Mouse (Mus musculus) forebrain, embryonic 10.5 days (tissue): ENCODE results near the gene Ninl. TPM values are rescaled to one million over a fixed set of nuclear protein-coding genes. Genes with fewer than 3 reads are reported as not detected.
"Not testable (repeated sequence)": the region's sequence is repeated elsewhere in the genome, so short reads cannot be mapped to it uniquely, and the experiment has no call there.

Experiments
- DNase-seq: peaks from one replicate; pipeline ENCODE4 v3.0.0-alpha.2; 2017; ENCODE audit warnings: low spot score; ENCODE audit errors: extremely low spot score
- H3K27ac ChIP-seq: fragments of 300-500 bp; sonication (generic); 2 replicates; pipeline ENCODE4 v1.5.1; 2016; ENCODE audit warnings: mild to moderate bottlenecking
- H3K27me3 ChIP-seq: fragments of 300-500 bp; sonication (generic); 2 replicates; pipeline ENCODE4 v1.6.1; 2016; ENCODE audit warnings: mild to moderate bottlenecking; ENCODE audit not compliant: poor library complexity, severe bottlenecking
- H3K36me3 ChIP-seq: fragments of 300-500 bp; sonication (generic); replicated peaks from 2 replicates; pipeline ENCODE4 v1.6.1; 2016; ENCODE audit warnings: mild to moderate bottlenecking, moderate library complexity
- H3K4me1 ChIP-seq: fragments of 300-500 bp; sonication (generic); 2 replicates; pipeline ENCODE4 v1.6.1; 2016
- H3K4me3 ChIP-seq: fragments of 300-500 bp; sonication (generic); 2 replicates; pipeline ENCODE4 v1.5.1; 2016; ENCODE audit warnings: mild to moderate bottlenecking, moderate library complexity
- H3K9me3 ChIP-seq: fragments of 300-500 bp; sonication (generic); 2 replicates; pipeline ENCODE4 v1.6.1; 2016; ENCODE audit warnings: mild to moderate bottlenecking, moderate library complexity
- WGBS: fragments of 180-500 bp; shearing (Covaris S2); methylation state at CpG from one replicate; pipeline ENCODE4 v1.1.7; 2016; 5-methylcytosine and 5-hydroxymethylcytosine counted together
- polyA plus RNA-seq: library from polyadenylated mRNA; unstranded; fragments of >200 nt; fragmentation: Nextera tagmentation; extraction: Ambion mirVana; gene quantifications from 2 replicates; pipeline ENCODE4 v1.2.1, GENCODE M21; 2016

Ninl gene
- polyA plus RNA-seq, 1 experiment from 2014 or later: 28.5 TPM

GRCm38 (mm10) chr2:150965951-150966350 is 73.2 kb downstream of the Ninl start:
- no peak for DNase-seq
- Histone ChIP-seq H3K36me3 (peaks cover 91% of the 10 kb centered on the region), H3K9me3 (no peaks in the 10 kb centered on the region), H3K4me3 (no peak overlapping the region), H3K27me3 (no peaks in the 10 kb centered on the region), H3K27ac (no peak overlapping the region), H3K4me1 (no peaks in the 10 kb centered on the region)
- WGBS: 94% methylated on average over 10 of the region's 10 CpGs

GRCm38 (mm10) chr2:150964641-150965040 is 74.5 kb downstream of the Ninl start:
- whole genome bisulfite sequencing: 91% methylated on average over 3 of the region's 3 CpGs

GRCm38 (mm10) chr2:150963246-150963645 is 75.9 kb downstream of the Ninl start:
- H3K27ac ChIP-seq: no peak overlapping the region
- no peaks in the 10 kb centered on the region for H3K9me3 ChIP-seq
- 90% methylated on average over 3 of the region's 3 CpGs for WGBS
- H3K27me3 ChIP-seq: no peaks in the 10 kb centered on the region
- H3K36me3 ChIP-seq: peaks cover 90% of the 10 kb centered on the region
- H3K4me1 ChIP-seq: no peaks in the 10 kb centered on the region
- H3K4me3 ChIP-seq: no peak overlapping the region
- no peak for DNase-seq

More at GRCm38 (mm10) chr2:150964641-150965040, 74.5 kb downstream of the Ninl start:
- no peak overlapping the region for H3K4me3 ChIP-seq
- no peak for DNase-seq
- H3K36me3 ChIP-seq: peaks cover 90% of the 10 kb centered on the region
- no peak overlapping the region for H3K27ac ChIP-seq
- H3K9me3 ChIP-seq: no peaks in the 10 kb centered on the region
- no peaks in the 10 kb centered on the region for H3K27me3 ChIP-seq
- no peaks in the 10 kb centered on the region for H3K4me1 ChIP-seq

GRCm38 (mm10) chr2:150959521-150959920 is 79.7 kb downstream of the Ninl start:
- 90% methylated on average over 10 of the region's 10 CpGs for WGBS
- Histone ChIP-seq H3K4me1 (no peaks in the 10 kb centered on the region), H3K36me3 (peaks cover 88% of the 10 kb centered on the region)

GRCm38 (mm10) chr2:150955859-150956258 is 83.3 kb downstream of the Ninl start:
- peaks cover 92% of the 10 kb centered on the region for H3K36me3 ChIP-seq
- no peak for DNase-seq
- H3K4me3 ChIP-seq: no peak overlapping the region
- H3K9me3 ChIP-seq: no peaks in the 10 kb centered on the region
- H3K27me3 ChIP-seq: no peaks in the 10 kb centered on the region
- H3K4me1 ChIP-seq: no peaks in the 10 kb centered on the region
- H3K27ac ChIP-seq: no peak overlapping the region
- WGBS: 96% methylated on average over 1 of the region's 1 CpGs

More at GRCm38 (mm10) chr2:150959521-150959920, 79.7 kb downstream of the Ninl start:
- H3K4me3 ChIP-seq: no peak overlapping the region
- H3K27me3 ChIP-seq: no peaks in the 10 kb centered on the region
- H3K27ac ChIP-seq: no peak overlapping the region
- no peaks in the 10 kb centered on the region for H3K9me3 ChIP-seq
- DNase-seq: no peak

- Histone ChIP-seq H3K36me3 (peaks cover 91% of the 10 kb centered on the region), H3K9me3 (no peaks in the 10 kb centered on the region), H3K27ac (no peak overlapping the region), H3K27me3 (no peaks in the 10 kb centered on the region), H3K4me3 (no peak overlapping the region), H3K4me1 (no peaks in the 10 kb centered on the region)
- 94% methylated on average over 2 of the region's 2 CpGs for WGBS
- no peak for DNase-seq
Observed at GRCm38 (mm10) chr2:150951201-150951600, 88.0 kb downstream of the Ninl start.

GRCm38 (mm10) chr2:150950056-150950455 is 89.1 kb downstream of the Ninl start:
- WGBS: 96% methylated on average over 6 of the region's 6 CpGs
- H3K36me3 ChIP-seq: peaks cover 90% of the 10 kb centered on the region
- DNase-seq: no peak
- no peak overlapping the region for H3K4me3 ChIP-seq
- H3K27ac ChIP-seq: no peak overlapping the region
- H3K9me3 ChIP-seq: no peaks in the 10 kb centered on the region
- H3K27me3 ChIP-seq: no peaks in the 10 kb centered on the region
- H3K4me1 ChIP-seq: no peaks in the 10 kb centered on the region

GRCm38 (mm10) chr2:150949652-150950051 is 89.5 kb downstream of the Ninl start:
- 95% methylated on average over 3 of the region's 3 CpGs for WGBS
- Histone ChIP-seq H3K27ac (no peak overlapping the region), H3K27me3 (no peaks in the 10 kb centered on the region), H3K9me3 (no peaks in the 10 kb centered on the region), H3K4me1 (no peaks in the 10 kb centered on the region), H3K36me3 (peaks cover 90% of the 10 kb centered on the region), H3K4me3 (no peak overlapping the region)
- DNase-seq: no peak

GRCm38 (mm10) chr2:150948786-150949185 is 90.4 kb downstream of the Ninl start:
- no peak overlapping the region for H3K4me3 ChIP-seq
- DNase-seq: no peak
- no peaks in the 10 kb centered on the region for H3K4me1 ChIP-seq
- WGBS: 94% methylated on average over 5 of the region's 5 CpGs
- H3K27ac ChIP-seq: no peak overlapping the region
- H3K27me3 ChIP-seq: no peaks in the 10 kb centered on the region
- peaks cover 90% of the 10 kb centered on the region for H3K36me3 ChIP-seq
- H3K9me3 ChIP-seq: no peaks in the 10 kb centered on the region

GRCm38 (mm10) chr2:150947880-150948611 is 91.1 kb downstream of the Ninl start:
- not testable (repeated sequence) for H3K4me3 ChIP-seq, H3K4me1 ChIP-seq, H3K9me3 ChIP-seq, DNase-seq, H3K27me3 ChIP-seq, H3K27ac ChIP-seq
- 96% methylated on average over 12 of the region's 12 CpGs for WGBS
- H3K36me3 ChIP-seq: peaks cover 93% of the 10 kb centered on the region

GRCm38 (mm10) chr2:150947341-150947740 is 91.8 kb downstream of the Ninl start:
- H3K27ac ChIP-seq, H3K9me3 ChIP-seq, DNase-seq, H3K4me3 ChIP-seq, H3K4me1 ChIP-seq, H3K27me3 ChIP-seq: not testable (repeated sequence)
- peaks cover 93% of the 10 kb centered on the region for H3K36me3 ChIP-seq
- 96% methylated on average over 5 of the region's 5 CpGs for WGBS

- 92% methylated on average over 5 of the region's 5 CpGs for WGBS
- H3K36me3 ChIP-seq: peaks cover 87% of the 10 kb centered on the region
Observed at GRCm38 (mm10) chr2:150944017-150944416, 95.2 kb downstream of the Ninl start.

GRCm38 (mm10) chr2:150934659-150935058 is 104.5 kb downstream of the Ninl start:
- DNase-seq: no peak
- Histone ChIP-seq H3K4me3 (no peak overlapping the region), H3K27ac (no peak overlapping the region), H3K9me3 (no peaks in the 10 kb centered on the region), H3K36me3 (peaks cover 88% of the 10 kb centered on the region), H3K27me3 (no peaks in the 10 kb centered on the region), H3K4me1 (no peaks in the 10 kb centered on the region)
- WGBS: 98% methylated on average over 4 of the region's 4 CpGs

More at GRCm38 (mm10) chr2:150944017-150944416, 95.2 kb downstream of the Ninl start:
- no peak overlapping the region for H3K4me3 ChIP-seq
- no peaks in the 10 kb centered on the region for H3K9me3 ChIP-seq
- H3K27ac ChIP-seq: no peak overlapping the region
- H3K4me1 ChIP-seq: no peaks in the 10 kb centered on the region
- no peaks in the 10 kb centered on the region for H3K27me3 ChIP-seq
- DNase-seq: no peak
